Mouse (Mus musculus): Measurements from ENCODE around the gene Pcx. TPM values are rescaled to one million over a fixed set of nuclear protein-coding genes. Genes with fewer than 3 reads are reported as not detected.

Gene Pcx
- polyA plus RNA-seq, 1 experiment from 2014 or later = 70.9 TPM

DNA sequence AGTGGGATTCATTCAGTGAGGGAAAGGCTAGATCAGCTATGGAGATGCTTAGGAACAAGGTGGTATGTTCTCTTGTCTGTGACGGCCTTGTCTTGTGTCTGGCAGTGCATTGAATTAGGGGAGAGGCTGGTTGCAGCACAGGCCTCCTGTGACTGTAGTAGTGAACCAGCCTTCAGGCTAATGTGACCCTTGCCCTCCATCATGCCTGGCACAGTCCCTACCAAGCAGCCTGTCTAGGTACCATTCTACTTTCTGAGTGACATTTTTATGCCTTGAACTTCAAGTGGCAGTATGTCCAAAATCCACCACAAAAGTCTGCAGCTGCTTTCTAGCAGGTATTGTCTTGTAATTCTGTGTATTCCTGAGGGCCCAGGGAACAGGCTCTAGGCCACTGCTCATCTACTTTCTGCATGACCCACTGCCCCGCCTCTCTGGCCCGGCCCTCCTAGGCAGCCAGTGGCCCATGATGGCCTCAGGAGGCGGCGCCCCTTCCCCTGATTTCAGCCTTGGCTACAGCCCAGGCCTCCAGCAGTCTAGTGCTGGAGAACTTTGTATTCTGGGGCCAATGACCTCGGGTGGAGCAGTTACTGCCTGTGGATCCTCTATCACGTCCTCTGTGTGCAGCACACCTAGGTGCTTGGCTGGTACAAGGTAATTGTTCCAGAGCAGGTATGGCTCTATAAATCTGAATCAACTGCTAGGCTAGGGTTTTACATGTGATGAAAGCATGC lies 83.7 kb downstream of the Pcx start:
- Histone ChIP-seq H3K27ac (ENCODE audit: low read length) (no peak overlapping the region), H3K27me3 (ENCODE audit: insufficient read depth, low read length) (no peaks in the 10 kb centered on the region)
- peak; percentile 74 for ATAC-seq (ENCODE audit: low FRiP score, low TSS enrichment)

DNA sequence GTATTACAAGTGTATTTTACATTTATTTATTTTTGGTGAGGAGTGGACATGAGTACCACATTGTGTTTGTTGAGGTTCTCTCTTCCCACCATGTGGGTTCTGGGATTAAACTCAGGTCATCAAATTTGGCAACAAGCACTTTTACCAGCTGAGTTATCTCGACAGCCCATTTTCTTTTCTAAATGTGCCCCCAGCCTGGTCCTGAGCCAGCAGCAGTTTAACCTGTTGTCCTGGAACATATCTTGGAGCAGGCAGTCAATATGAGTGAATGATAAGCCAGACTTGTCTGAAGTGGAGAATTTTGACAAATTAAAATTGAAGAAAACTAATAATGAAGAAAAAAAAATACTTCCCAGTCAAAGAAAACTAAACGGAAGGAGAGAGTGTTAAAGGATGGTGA lies 85.8 kb downstream of the Pcx start:
- peaks cover 4% of the 10 kb centered on the region; the same call in 1 of the 2 replicates for H3K4me1 ChIP-seq (ENCODE audit: insufficient read depth, low read length)
- no peaks in the 10 kb centered on the region for H3K9me3 ChIP-seq (ENCODE audit: low read length)
- no peaks in the 10 kb centered on the region for H3K27me3 ChIP-seq (ENCODE audit: insufficient read depth, low read length)
- WGBS = 74% methylated on average over 2 of the region's 2 CpGs
- H3K4me2 ChIP-seq (replicated peaks; ENCODE audit: low read depth, low read length) = no peak overlapping the region
- H3K9ac ChIP-seq (replicated peaks; ENCODE audit: low read length) = no peak overlapping the region
- no peak for ATAC-seq (ENCODE audit: low FRiP score, low TSS enrichment)
- no peaks in the 10 kb centered on the region for H3K36me3 ChIP-seq (ENCODE audit: insufficient read depth, low read length)
- no peak overlapping the region for H3K27ac ChIP-seq (ENCODE audit: low read length)
- H3K4me3 ChIP-seq (ENCODE audit: low read length) = no peak overlapping the region

More for the DNA sequence above, 83.7 kb downstream of the Pcx start:
- no peak overlapping the region for H3K4me3 ChIP-seq (ENCODE audit: low read length)
- 27% methylated on average over 7 of the region's 7 CpGs for WGBS
- H3K4me1 ChIP-seq (ENCODE audit: insufficient read depth, low read length) = peaks cover 4% of the 10 kb centered on the region; the same call in 1 of the 2 replicates
- no peaks in the 10 kb centered on the region for H3K9me3 ChIP-seq (ENCODE audit: low read length)
- no peaks in the 10 kb centered on the region for H3K36me3 ChIP-seq (ENCODE audit: insufficient read depth, low read length)
- no peak overlapping the region for H3K4me2 ChIP-seq (replicated peaks; ENCODE audit: low read depth, low read length)
- no peak overlapping the region for H3K9ac ChIP-seq (replicated peaks; ENCODE audit: low read length)

DNA sequence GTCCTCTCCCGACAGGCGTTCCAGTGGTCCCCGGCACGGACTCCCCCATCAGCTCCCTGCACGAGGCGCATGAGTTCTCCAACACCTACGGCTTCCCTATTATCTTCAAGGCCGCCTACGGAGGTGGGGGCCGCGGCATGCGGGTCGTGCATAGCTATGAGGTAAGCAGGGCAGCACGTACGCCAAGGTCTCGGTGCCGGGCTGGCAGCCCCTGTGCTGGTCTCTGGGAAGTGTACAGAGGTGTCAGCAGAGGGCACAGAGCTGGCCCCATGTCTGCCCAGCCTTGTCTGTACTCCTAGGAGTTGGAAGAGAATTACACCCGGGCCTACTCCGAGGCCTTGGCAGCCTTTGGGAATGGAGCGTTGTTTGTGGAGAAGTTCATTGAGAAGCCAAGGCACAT lies 92.2 kb downstream of the Pcx start:
- 93% methylated on average over 20 of the region's 20 CpGs for WGBS
- Histone ChIP-seq H3K9me3 (ENCODE audit: low read length) (no peaks in the 10 kb centered on the region), H3K36me3 (ENCODE audit: insufficient read depth, low read length) (no peaks in the 10 kb centered on the region), H3K27ac (ENCODE audit: low read length) (no peak overlapping the region), H3K27me3 (ENCODE audit: insufficient read depth, low read length) (no peaks in the 10 kb centered on the region), H3K9ac (replicated peaks; ENCODE audit: low read length) (no peak overlapping the region), H3K4me1 (ENCODE audit: insufficient read depth, low read length) (peaks cover 6% of the 10 kb centered on the region; the same call in 1 of the 2 replicates), H3K4me2 (replicated peaks; ENCODE audit: low read depth, low read length) (no peak overlapping the region), H3K4me3 (ENCODE audit: low read length) (no peak overlapping the region)
- ATAC-seq (ENCODE audit: low FRiP score, low TSS enrichment) = no peak

DNA sequence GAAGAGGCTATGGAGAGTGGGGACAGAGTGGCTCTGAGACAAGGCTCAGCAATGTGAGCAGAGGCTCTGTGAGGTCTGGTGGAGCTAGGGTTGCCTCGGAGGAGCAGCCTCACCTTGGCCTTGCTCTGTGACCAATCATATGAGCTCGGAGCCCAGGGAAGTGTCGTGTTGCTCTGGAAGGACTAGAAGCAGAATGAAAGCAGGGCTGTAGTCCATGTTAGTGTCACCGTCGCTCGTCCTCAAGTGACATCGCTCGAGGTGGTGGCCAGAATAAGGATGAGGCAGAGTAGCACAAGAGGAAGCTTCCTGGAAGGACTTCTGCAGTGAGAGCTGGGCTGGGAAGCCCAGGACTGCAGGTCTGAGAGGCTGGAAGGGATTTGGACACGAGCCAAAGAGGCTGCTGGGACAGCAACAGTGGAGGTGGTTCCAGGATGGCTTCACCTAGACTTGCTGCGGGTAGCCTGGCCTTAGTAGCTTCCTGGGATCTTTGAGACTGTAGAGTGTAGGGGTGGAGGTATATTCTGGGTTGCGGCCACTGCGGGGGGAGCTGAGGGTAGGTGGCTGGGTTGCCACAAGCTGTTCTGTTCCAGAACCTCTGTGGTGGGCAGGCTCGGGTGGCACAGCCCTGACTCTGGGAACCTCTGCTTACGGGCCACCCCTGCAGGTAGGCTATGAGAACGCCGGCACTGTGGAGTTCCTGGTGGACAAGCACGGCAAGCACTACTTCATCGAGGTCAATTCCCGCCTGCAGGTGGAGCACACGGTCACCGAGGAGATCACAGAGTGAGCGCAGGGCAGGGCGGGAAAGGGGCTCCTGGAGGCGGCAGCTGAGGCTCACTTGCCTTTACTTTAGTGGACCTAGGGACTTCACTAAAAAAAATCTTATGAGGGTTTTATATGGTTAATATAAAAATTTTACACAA lies 93.8 kb downstream of the Pcx start:
- H3K4me1 ChIP-seq (ENCODE audit: insufficient read depth, low read length) = peaks cover 6% of the 10 kb centered on the region; the same call in 1 of the 2 replicates
- H3K4me3 ChIP-seq (ENCODE audit: low read length) = no peak overlapping the region
- H3K27ac ChIP-seq (ENCODE audit: low read length) = no peak overlapping the region
- H3K27me3 ChIP-seq (ENCODE audit: insufficient read depth, low read length) = no peaks in the 10 kb centered on the region
- 37% methylated on average over 24 of the region's 24 CpGs for WGBS
- no peak overlapping the region for H3K9ac ChIP-seq (replicated peaks; ENCODE audit: low read length)
- peak; percentile 86 for ATAC-seq (ENCODE audit: low FRiP score, low TSS enrichment)
- no peaks in the 10 kb centered on the region for H3K36me3 ChIP-seq (ENCODE audit: insufficient read depth, low read length)
- H3K4me2 ChIP-seq (replicated peaks; ENCODE audit: low read depth, low read length) = no peak overlapping the region
- H3K9me3 ChIP-seq (ENCODE audit: low read length) = no peaks in the 10 kb centered on the region

DNA sequence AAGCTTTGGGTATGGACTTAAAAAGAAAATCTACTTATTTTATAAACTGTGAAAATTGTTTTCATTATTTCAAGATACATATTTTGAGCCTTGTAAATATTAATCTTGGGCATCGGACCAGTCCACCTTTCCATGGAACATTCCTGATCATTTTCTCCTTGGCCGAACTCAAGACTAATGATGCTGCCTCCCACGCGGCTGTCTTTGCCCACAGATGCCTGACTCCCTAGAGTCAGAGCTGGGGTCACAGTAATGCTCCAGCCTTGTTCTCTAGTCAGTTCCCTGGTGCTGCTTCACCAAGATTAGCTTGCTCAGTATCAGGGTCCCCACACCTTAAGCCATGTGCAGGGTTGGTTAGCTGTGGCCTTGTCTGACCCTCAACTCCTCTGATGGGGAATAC lies 95.4 kb downstream of the Pcx start:
- Histone ChIP-seq H3K36me3 (ENCODE audit: insufficient read depth, low read length) (no peaks in the 10 kb centered on the region), H3K9ac (replicated peaks; ENCODE audit: low read length) (no peak overlapping the region), H3K27ac (ENCODE audit: low read length) (no peak overlapping the region), H3K4me3 (ENCODE audit: low read length) (no peak overlapping the region), H3K27me3 (ENCODE audit: insufficient read depth, low read length) (no peaks in the 10 kb centered on the region), H3K9me3 (ENCODE audit: low read length) (no peaks in the 10 kb centered on the region), H3K4me2 (replicated peaks; ENCODE audit: low read depth, low read length) (no peak overlapping the region), H3K4me1 (ENCODE audit: insufficient read depth, low read length) (peaks cover 6% of the 10 kb centered on the region; the same call in 1 of the 2 replicates)
- 41% methylated on average over 4 of the region's 4 CpGs for WGBS
- no peak; the same call in 1 of the 2 replicates for ATAC-seq (ENCODE audit: low FRiP score, low TSS enrichment)

DNA sequence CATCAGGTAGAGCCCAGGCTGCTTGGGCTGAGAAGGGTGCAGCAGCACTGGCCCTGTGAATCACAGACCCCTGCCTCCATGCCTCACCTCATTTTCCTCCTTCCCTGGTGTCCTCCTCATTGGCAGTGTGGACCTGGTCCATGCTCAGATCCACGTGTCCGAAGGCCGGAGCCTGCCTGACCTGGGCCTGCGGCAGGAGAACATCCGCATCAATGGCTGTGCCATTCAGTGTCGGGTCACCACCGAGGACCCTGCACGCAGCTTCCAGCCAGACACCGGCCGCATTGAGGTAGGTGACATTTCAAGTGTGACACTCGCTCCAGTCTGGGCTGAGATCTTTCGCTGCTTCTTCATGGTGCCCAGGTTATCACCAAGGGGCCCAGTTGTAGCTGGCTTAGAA lies 97.1 kb downstream of the Pcx start:
- Histone ChIP-seq H3K4me2 (replicated peaks; ENCODE audit: low read depth, low read length) (no peak overlapping the region), H3K9me3 (ENCODE audit: low read length) (no peaks in the 10 kb centered on the region), H3K27ac (ENCODE audit: low read length) (no peak overlapping the region), H3K9ac (replicated peaks; ENCODE audit: low read length) (no peak overlapping the region), H3K27me3 (ENCODE audit: insufficient read depth, low read length) (no peaks in the 10 kb centered on the region), H3K36me3 (ENCODE audit: insufficient read depth, low read length) (peaks cover 13% of the 10 kb centered on the region), H3K4me3 (ENCODE audit: low read length) (no peak overlapping the region), H3K4me1 (ENCODE audit: insufficient read depth, low read length) (peaks cover 7% of the 10 kb centered on the region; the same call in 1 of the 2 replicates)
- 91% methylated on average over 12 of the region's 12 CpGs for WGBS
- ATAC-seq (ENCODE audit: low FRiP score, low TSS enrichment) = no peak

DNA sequence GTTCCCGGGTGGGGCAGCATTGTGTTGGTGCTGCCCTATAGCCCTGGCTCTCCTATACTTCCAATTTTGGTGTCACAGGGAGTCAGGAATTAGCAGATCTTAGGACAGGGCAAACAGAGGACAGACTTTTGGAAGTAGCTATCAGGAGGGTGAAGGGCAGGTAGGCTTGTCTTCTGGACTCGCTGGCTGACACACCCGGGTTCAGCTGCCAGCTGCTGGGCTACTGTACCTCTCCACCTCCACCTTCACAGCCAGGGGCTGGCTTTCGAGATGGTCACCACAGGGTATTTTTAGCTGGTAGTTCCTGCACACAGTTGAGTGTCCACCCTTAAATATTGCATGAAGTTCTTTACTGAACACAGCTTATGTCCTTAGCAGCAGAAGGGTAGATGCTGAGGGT lies 98.2 kb downstream of the Pcx start:
- Histone ChIP-seq H3K9ac (replicated peaks; ENCODE audit: low read length) (no peak overlapping the region), H3K9me3 (ENCODE audit: low read length) (no peaks in the 10 kb centered on the region), H3K4me3 (ENCODE audit: low read length) (no peak overlapping the region), H3K36me3 (ENCODE audit: insufficient read depth, low read length) (peaks cover 20% of the 10 kb centered on the region), H3K27ac (ENCODE audit: low read length) (no peak overlapping the region), H3K4me2 (replicated peaks; ENCODE audit: low read depth, low read length) (no peak overlapping the region), H3K27me3 (ENCODE audit: insufficient read depth, low read length) (no peaks in the 10 kb centered on the region), H3K4me1 (ENCODE audit: insufficient read depth, low read length) (peaks cover 17% of the 10 kb centered on the region; the same call in 1 of the 2 replicates)
- ATAC-seq (ENCODE audit: low FRiP score, low TSS enrichment) = no peak
- 83% methylated on average over 4 of the region's 4 CpGs for WGBS

DNA sequence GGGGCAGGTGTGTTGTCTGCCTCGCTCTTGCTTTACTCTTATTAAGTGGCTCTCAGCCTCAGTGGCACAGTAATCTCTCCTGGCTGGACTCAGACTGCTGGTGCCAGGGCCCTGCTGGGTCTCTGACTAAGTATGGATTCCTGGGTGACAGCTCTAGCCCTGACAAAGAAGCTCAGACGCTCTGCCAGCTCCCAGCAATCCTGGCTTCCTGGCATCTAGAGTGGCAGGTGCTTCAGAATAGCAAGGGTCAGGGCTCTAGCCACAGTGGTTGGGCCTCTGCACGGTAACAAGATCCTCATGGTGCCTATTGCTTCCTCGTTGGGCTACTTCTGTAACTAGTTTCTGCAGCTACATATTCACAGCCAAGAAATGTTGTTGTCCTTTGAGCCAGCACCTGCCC lies 99.8 kb downstream of the Pcx start:
- Histone ChIP-seq H3K27ac (ENCODE audit: low read length) (no peak overlapping the region), H3K9me3 (ENCODE audit: low read length) (no peaks in the 10 kb centered on the region), H3K4me3 (ENCODE audit: low read length) (no peak overlapping the region), H3K4me2 (replicated peaks; ENCODE audit: low read depth, low read length) (no peak overlapping the region), H3K4me1 (ENCODE audit: insufficient read depth, low read length) (peaks cover 26% of the 10 kb centered on the region), H3K9ac (replicated peaks; ENCODE audit: low read length) (no peak overlapping the region), H3K36me3 (ENCODE audit: insufficient read depth, low read length) (peaks cover 25% of the 10 kb centered on the region), H3K27me3 (ENCODE audit: insufficient read depth, low read length) (no peaks in the 10 kb centered on the region)
- no peak for ATAC-seq (ENCODE audit: low FRiP score, low TSS enrichment)
- WGBS = 53% methylated on average over 4 of the region's 4 CpGs

DNA sequence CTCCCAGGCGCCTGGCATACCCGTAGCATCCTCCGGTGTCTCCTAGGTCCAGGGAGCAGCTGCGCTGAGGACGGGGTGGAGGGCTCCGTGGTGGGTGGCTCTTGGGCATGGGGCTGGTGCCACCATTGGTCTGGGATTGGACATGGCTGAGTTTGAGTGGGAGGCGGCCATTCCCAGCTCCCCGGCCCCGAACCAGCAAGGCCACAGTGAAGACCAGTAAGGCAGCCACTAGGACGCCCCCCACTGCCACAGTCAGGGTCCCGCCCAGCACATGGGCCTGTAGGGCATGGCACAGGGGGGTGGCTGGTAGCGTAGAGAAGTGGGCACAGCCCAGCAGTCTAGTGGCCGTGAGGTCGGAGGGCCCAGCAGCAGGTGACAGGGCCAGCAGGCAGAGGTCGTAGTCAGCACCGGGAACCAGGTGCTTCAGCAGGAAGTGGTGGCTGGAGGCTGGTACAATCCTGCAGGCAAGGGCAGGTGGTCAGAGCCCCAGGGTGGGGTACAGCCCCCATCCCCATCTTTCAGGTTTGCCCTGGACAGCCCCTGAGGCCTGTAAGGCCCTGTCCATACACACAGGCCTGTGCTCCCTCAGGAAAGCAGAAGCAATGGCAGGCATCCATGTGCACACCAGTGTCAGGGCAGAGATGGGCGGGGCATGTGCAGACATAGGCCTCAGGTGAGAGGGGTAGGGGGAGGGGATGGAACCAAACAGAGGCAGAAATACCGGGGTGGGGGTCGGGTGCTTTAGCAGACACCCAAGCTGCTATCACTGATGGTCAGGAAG lies 102.1 kb downstream of the Pcx start:
- Histone ChIP-seq H3K9me3 (ENCODE audit: low read length) (no peaks in the 10 kb centered on the region), H3K9ac (replicated peaks; ENCODE audit: low read length) (0 out of 2 replicates have a peak overlapping the region, but pooled peaks have one; percentile 19), H3K4me1 (ENCODE audit: insufficient read depth, low read length) (peaks cover 36% of the 10 kb centered on the region), H3K36me3 (ENCODE audit: insufficient read depth, low read length) (peaks cover 25% of the 10 kb centered on the region), H3K4me2 (replicated peaks; ENCODE audit: low read depth, low read length) (no peak overlapping the region), H3K27me3 (ENCODE audit: insufficient read depth, low read length) (no peaks in the 10 kb centered on the region), H3K27ac (ENCODE audit: low read length) (no peak overlapping the region), H3K4me3 (ENCODE audit: low read length) (no peak overlapping the region)
- ATAC-seq (ENCODE audit: low FRiP score, low TSS enrichment) = no peak
- 83% methylated on average over 19 of the region's 19 CpGs for WGBS
